Mouse (Mus musculus): ENCODE measurements around the gene Gsto2.
"Not testable (repeated sequence)": the region's sequence is repeated elsewhere in the genome, so short reads cannot be mapped to it uniquely, and the experiment has no call there.

Gene Gsto2

GRCm38 (mm10) chr19:47865353-47865947 lies at the start of gene Gsto2:
TSS of gene Gsto2 (plus strand) at chr19:47865534.
- peak; percentile 94 for DNase-seq (ENCODE audit: low spot score)

GRCm38 (mm10) chr19:47817692-47818091 lies 47.6 kb upstream of the Gsto2 start:
- no peak for DNase-seq (ENCODE audit: low spot score)

DNA sequence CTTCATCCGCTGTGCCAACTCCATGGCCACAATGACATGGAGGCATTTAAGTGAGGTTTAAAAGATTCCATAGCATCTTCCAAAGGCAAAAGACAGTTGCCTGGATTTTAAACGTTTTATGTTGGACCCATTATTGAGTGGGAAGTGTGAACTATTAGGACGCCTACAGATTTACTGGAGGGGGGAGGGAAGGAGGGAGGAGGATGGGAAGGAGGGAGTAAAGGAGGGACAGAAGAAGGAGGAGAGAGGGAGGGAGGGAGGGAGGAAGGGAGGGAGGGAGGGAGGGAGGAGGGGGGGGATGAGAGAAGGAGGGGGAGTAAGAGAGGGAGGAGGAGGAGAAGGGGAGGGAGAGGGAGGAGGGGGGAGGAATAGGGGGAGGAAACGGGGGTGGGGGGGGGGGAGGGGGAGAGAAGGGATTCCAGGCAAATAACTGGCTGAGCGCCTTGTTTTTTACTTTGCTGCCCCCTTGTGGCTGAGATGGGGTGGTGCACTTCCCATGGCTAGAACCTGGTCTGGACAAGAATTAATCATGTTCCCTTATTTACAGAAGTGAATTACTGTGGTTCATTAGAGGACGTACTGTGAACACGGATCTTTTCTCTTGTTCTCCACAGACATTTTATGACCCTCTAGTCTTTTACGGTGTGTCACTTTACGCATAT lies 44.4 kb upstream of the Gsto2 start:
- DNase-seq (ENCODE audit: low spot score): peak; percentile 73

- no peak for DNase-seq (ENCODE audit: low spot score)
These were observed 43.9 kb upstream of the Gsto2 start for GRCm38 (mm10) chr19:47821494-47821872.

- DNase-seq (ENCODE audit: low spot score): peak; percentile 61
These were observed 43.1 kb upstream of the Gsto2 start for GRCm38 (mm10) chr19:47822143-47822796.

DNA sequence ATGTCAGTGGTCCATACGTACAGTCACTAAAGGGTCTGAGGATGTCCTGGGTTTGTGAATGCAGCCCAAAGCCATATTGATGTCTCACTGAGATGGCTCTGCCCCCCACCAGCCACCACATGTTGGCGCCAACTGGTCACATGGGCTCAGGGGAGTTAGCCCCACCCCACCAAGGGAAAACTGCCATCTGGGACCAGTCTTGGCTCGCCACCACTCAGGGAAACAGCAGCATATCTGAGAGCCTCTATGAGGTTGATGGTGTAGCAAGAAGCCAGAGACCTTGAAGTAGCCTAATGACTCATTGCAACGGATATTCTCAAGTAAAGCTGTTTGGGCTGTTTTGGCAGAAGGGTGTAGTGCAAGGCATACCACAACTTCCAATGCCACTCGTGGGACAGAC lies 41.3 kb upstream of the Gsto2 start:
- DNase-seq (ENCODE audit: low spot score): peak; percentile 33

DNA sequence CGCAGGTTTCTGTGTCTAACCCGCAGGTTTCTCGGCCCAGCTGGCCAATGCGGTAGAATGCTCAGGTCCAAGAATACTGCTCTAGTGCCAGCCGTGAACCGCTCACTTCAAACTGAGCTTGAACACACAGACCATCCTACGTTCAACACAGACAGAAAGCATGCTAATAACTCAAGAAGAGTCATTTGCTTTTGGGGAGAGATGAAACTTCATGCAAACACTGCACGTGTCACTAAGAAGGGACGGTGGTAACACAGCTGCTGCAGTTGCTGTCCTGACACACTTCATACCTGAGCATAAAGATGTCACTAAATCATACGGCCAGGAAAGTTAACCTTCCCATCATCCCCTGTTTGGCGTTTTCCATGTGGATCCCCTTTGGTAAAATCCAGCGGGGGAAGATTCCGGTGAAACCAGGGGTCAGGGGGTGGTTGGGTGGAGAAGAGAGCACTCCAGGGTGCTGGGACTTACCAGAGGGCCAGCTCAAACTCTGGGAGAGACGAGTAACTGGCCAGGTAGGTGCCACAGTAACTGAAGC lies 35.4 kb upstream of the Gsto2 start:
- no peak for DNase-seq (ENCODE audit: low spot score)

DNA sequence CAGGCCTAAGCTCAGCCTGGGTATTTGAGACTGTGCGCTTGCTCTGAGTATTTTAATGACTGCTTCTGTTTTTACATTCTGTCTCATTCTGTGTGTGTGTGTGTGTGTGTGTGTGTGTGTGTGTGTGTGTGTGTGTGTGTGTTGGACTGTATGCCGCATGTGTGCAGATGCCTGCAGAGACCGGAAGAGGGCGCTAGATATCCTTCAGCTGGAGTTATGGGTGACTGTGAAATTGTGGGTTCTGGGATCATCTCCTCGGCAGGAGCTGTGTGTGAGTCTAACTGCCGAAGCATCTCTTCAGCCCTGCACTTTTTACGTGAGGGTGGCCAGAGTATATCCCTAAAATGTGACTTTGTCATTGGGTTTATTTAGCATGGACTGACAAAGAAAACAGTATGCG lies 34.2 kb upstream of the Gsto2 start:
- DNase-seq (ENCODE audit: low spot score): no peak

DNA sequence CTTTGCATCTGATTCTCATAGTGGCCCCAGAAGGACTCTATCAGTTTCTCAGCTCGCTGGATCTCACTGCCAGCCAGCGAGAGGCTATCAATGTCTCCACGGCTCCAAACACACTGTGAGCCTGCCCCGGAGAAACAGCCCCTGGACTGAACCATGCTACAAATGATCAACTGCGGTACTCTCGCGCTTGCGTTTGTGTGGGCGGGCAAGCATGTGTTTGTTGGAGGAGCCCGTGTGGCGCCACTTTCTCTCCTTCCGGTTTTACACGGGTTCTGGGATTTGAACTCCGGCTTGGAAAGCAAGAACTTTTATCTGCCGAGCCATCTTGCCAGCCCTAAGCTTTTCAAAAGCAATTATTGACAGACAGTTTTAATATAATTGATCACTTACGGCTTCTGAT lies 33.0 kb upstream of the Gsto2 start:
- DNase-seq (ENCODE audit: low spot score): no peak

- DNase-seq (ENCODE audit: low spot score): peak; percentile 51
These were observed 30.7 kb upstream of the Gsto2 start for GRCm38 (mm10) chr19:47834614-47835013.

DNA sequence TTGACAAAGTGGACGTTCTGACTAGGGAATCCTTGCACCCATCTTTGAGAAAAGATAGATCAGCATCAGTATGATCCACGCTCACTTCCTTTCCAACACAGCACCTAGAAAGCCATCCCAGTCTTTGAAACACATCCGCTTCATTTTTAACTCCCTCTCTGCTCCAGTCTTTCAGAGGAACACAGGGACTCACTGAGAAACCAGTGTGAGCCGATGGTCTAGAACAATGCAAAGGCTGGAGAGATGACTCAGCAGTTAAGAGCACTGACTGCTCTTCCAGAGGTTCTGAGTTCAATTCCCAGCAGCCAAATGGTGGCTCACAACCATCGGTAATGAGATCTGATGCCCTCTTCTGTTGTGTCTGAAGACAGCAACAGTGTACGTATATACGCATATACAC lies 29.6 kb upstream of the Gsto2 start:
- DNase-seq (ENCODE audit: low spot score): no peak

DNA sequence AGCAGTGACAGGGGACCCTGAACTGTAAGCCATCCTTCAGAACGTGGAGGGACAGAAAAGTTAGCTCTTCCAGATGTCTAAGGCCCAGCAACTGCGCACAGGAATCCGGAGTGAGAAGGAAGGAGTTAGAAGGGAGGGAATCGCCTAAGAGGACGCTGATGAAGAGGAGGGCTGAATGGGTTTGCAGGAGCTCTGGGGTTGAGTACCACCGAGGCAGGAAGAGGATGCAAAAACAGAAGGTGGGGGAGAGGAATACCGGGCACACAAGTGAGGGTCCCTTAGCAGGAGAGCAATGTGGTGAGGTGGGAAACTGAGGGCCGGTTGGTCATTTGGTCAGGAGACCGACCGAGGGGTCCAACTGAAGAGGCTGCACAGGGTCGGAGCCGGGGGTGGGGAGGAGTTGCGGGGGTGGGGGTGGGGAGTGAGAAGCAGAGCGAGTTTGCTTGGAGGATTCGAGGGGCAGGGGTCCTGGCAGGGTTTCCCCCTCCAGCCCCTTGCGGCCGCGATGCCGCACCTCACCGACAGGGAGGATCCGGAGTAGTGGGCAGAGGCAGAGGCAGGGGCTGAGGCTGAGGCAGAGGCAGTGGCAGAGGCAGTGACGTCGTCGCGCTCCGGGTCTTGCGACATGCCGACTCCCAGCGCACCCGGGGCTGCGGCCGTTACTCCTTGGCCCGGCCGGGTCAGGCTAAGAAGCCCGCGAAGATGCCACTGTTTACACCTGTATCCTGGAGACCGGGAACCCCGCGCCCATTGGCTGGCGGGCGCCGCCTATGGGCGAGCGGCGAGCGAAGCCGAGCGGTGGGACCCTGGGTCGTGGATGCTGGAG lies 28.4 kb upstream of the Gsto2 start:
- DNase-seq (ENCODE audit: low spot score): peak; percentile 66

- no peak for DNase-seq (ENCODE audit: low spot score)
These were observed 27.8 kb upstream of the Gsto2 start for GRCm38 (mm10) chr19:47837527-47837901.

DNA sequence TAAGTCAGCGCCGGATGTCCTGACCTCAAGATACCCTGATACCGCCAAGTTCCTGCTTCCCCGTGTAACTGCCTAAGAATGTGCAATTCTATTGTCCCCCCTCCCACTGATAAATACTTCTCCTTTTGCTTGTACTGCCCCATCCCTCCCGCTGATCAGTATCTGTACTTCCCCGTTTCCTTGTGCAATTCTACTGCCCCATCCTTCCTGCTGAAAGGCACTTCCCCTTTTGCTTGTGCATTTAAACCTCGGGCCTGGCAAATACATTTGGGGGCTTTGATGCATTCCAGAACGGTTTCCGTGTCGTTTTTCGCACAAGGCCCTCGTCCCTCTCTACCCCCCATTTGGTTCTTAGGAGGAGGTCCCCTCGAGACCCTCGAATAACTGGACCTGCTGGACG lies 24.1 kb upstream of the Gsto2 start:
- not testable (repeated sequence) for DNase-seq (ENCODE audit: low spot score)

DNA sequence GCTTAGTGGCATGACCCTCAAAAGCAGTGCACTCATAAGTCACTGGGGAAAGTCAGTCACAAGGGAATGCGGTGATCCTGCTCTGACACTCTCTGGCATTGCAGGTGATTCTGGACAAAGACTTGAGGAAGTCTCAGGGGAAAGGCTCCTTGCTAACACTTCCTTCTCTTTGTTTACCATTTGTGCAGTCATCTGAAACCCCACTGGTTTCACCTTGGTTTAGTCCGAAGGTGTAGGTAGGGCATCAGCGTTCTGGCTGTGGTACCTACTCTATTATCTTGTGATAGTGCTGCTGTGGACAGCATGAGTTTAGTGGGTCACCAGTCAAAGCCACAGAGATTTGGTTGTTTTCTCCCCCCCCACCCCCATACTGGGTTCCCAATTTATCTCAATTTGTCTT lies 15.6 kb upstream of the Gsto2 start:
- DNase-seq (ENCODE audit: low spot score): no peak

DNA sequence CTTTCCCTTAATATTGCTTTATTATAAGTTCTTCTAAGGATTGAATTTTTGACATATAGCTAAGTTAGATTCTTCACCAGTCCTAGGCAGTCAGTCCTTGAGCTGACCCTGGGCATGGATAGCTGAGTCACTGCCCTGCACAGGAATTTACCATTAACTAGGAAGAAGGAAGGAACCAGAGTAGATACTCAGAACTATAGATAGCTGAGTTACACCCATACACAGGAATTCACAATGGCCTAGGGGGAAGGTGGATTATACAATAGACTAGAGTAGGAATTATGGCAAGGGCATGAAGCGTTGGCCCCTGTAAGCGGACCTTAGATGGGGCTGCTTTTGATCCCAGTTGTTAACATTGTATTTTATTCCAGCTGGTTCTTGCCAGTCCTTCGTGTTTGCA lies 13.2 kb upstream of the Gsto2 start:
- not testable (repeated sequence) for DNase-seq (ENCODE audit: low spot score)

DNA sequence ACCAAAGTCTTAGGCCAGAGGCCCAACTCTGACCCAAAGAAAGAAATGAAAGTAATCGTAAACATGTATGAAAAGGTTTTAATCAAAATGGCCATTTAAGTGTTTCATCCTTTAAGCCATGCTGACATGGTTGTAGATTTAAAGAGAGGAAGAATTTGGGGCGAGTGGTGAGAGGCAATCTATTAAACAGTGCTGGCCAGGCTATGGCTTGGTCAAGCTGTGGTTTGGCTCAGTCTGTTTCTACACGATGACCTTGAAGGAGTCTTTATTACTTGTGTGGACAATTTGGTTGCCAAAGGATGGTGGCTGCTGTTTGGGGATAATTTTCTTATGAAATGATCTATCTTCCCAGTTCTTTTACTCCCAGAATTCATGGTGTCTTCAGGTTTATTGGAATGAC lies 12.3 kb upstream of the Gsto2 start:
- DNase-seq (ENCODE audit: low spot score): no peak

DNA sequence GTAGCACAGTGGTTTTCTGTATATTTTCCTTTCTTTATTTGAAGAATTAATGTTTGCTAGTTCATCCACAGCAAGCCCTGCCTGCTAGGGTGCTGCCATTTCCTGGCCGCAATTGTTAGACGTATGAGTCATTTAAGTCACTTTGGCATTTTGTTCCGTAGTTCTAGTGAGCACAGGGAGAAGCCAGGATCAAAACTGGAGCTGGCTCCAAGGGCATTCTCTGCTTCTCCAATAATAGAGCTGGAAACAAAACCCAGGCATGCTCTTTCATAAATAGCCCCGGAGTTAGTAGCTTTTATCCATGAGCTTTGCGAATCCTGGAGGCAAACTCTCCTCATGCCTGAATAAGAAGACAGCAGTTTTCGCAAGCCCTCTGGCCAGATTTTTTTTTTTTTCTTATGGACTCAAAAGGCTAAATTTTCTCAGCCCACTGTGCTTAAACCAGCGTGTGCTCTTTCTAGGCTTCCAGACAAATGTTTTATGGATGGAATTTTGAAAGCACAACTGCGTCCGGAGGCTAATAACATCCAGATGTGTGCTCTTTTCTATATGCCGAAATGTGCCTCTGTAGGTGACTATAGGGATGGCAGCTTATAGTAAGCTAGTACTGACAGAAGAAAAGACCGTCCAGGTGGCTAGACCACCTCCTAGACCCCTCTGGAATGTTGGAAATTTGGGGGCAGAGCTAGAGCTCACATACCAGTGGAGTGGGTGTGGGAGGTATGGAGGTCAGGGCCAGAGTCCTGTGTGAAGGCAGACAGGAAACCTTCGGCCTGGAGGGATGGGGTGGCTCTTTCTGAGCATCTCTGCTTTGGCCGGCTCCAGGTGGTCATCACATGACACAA lies 11.2 kb upstream of the Gsto2 start:
- DNase-seq (ENCODE audit: low spot score): peak; percentile 23

DNA sequence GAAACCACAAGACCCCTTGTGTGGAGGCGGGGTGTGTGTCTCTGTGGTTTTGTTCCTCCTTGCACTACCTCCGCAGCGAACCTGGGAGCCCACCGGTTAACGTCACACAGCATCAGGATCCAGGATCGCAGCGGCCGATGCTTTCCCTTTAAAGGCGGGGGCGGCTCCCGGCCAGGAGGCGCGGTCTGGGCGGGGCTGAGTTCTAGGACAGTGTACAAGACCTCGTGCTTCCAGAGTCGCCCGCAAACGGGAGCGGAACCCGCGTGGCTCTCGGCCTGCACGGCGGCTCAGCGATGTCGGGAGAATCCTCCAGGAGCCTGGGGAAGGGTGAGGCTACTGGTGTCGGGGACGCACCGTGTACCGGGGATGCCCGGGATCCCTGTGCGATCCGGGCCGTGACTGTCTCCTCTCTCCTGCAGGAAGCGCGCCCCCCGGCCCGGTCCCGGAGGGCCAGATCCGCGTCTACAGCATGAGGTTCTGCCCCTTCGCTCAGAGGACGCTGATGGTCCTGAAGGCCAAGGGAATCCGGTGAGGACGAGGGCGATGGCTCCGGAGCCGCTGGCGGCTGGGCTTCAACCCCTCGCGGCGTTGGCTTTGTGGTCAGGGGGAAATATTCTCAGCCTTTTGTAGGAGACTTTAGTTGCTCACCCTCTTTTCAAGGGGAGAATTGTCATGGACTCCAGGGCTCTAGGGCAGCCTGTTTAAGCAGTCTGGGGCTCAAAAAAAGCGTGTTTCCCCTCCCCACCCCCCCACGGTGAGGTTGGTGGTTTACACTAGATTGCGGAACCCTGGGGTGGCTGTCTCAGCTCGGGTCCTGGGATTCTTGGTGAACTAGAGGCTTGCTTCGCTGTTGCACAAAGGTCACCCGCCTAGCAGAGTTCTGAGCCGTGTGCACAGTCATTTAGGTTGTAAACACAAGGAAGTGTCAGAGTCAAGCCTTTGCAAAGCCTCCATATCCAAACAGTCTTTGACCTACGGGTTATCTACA lies 10.2 kb upstream of the Gsto2 start, which contains the start of gene Gsto1:
Gene Gsto1, plus strand, starts transcription at position 175 of the 988 bp plus-strand sequence.
- DNase-seq (ENCODE audit: low spot score): peak; percentile 94
